In the genomic region with DNA sequence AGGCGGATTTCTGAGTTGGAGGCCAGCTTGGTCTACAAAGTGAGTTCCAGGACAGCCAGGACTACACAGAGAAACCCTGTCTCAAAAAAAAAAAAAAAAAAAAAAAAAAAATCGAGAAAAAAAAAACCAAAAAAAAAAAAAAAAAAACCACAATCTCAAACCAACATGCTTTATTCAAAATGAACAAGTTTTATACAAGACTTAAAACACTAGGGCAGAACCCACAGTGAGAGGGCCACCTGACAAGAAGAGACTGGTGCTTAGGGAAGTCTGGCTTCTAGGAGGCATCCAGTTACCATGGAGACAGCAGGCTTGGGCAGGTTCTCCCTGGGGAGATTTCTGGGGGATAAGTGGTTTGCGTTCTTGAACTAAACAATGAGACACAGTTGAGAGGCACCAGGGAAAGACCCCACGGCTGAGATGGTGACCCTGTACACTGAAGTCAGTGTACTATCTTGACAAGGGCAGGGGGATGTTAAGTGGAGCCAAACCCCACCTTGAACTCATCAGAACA, we compare ENCODE assay signal across 15 mouse cellular contexts. TPM values are rescaled to one million over a fixed set of nuclear protein-coding genes. Genes with fewer than 3 reads are reported as not detected.
DNase-seq lines count a peak whose midpoint lies in the region; ATAC-seq and TF ChIP-seq lines count a peak whose summit lies in the region.
"Had no signal": no experiment of that assay in that cellular context is flagged by ENCODE, and none has a peak within 500 bp of the region (broad histone marks: within the 10 kb centered on the region; RNA-seq: fewer than 3 reads in every experiment).

No protein-coding gene starts in this region.

- H3K4me1 ChIP-seq in hindbrain, embryonic 11.5 days (replicated peaks; ENCODE audit: control insufficient read depth, insufficient read depth, low read length), result no peaks in the 10 kb centered on the region; the same call in 1 of the 2 replicates
- peaks cover 11% of the 10 kb centered on the region for H3K4me1 ChIP-seq in hindbrain, postnatal 0 days (ENCODE audit: insufficient read depth, low read length)
- H3K4me1 ChIP-seq in CH12.LX (ENCODE audit: control insufficient read depth in 1 of 2, insufficient read depth in 2 of 2), result peaks cover 6 to 32% of the 10 kb centered on the region in 2 experiments
- peaks cover 7% of the 10 kb centered on the region for H3K4me1 ChIP-seq in limb, embryonic 11.5 days (ENCODE audit: control insufficient read depth, insufficient read depth, low read length)

- no peaks in the 10 kb centered on the region for H3K9me3 ChIP-seq in hindbrain, embryonic 11.5 days (ENCODE audit: control insufficient read depth, low read length)
- no peaks in the 10 kb centered on the region for H3K9me3 ChIP-seq in hindbrain, postnatal 0 days (ENCODE audit: low read length)
- H3K9me3 ChIP-seq in CH12.LX (replicated peaks; ENCODE audit: low read length), result no peaks in the 10 kb centered on the region
- H3K9me3 ChIP-seq in limb, embryonic 11.5 days (ENCODE audit: control insufficient read depth, low read length), result no peaks in the 10 kb centered on the region
- H3K9me3 ChIP-seq: heart, embryonic 13.5 days had no signal

- H3K4me2 ChIP-seq in hindbrain, embryonic 11.5 days (replicated peaks; ENCODE audit: low read depth, low read length), result no peak overlapping the region
- no peak overlapping the region for H3K4me2 ChIP-seq in hindbrain, postnatal 0 days (ENCODE audit: low read depth, low read length)
- H3K4me2 ChIP-seq in CH12.LX (ENCODE audit: insufficient read depth, low read depth, poor library complexity, severe bottlenecking), result no peak overlapping the region
- H3K4me2 ChIP-seq in limb, embryonic 11.5 days (ENCODE audit: low read depth, severe bottlenecking), result no peak overlapping the region
- H3K4me2 ChIP-seq: heart, embryonic 13.5 days had no signal

- no peak; the same call in 1 of the 2 replicates for TF ChIP-seq EP300 in CH12.LX (IDR thresholded peaks at IDR 0.05; ENCODE audit: low read length)

- DNase-seq in hindbrain, embryonic 11.5 days (ENCODE audit: low spot score), result peak; percentile 62
- DNase-seq in hindbrain, postnatal 0 days (ENCODE audit: low spot score), result no peak
- DNase-seq in CH12.LX (ENCODE audit: extremely low read depth), result peak; percentile 86
- peak; percentile 77 for DNase-seq in brain, embryonic 14.5 days (ENCODE audit: low read depth)
- DNase-seq in limb, embryonic 11.5 days (ENCODE audit: low spot score), result no peak
- DNase-seq in layer of hippocampus, adult 9-11 months, result no peak
- DNase-seq in kidney, adult 9 months, result no peak
- DNase-seq: cerebellum, postnatal 10 days; gastrocnemius, postnatal 10 days; left cerebral cortex, postnatal 4 days; liver, postnatal 0 days had no signal

- H3K79me2 ChIP-seq in CH12.LX (replicated peaks; ENCODE audit: control insufficient read depth, extremely low read depth, insufficient read depth, poor library complexity, severe bottlenecking), result no peaks in the 10 kb centered on the region

- dilution Hi-C loops in CH12.LX (cut with MboI; ENCODE audit: extremely low pct_ligation_motif_present, extremely low pct_unique_long_range_greater_than_20kb, low sequenced_read_pairs), result no loop called here

- H3K36me3 ChIP-seq in hindbrain, embryonic 11.5 days (ENCODE audit: control insufficient read depth, insufficient read depth, low read length), result peaks cover 14% of the 10 kb centered on the region
- peaks cover 37% of the 10 kb centered on the region for H3K36me3 ChIP-seq in hindbrain, postnatal 0 days (ENCODE audit: insufficient read depth, low read length)
- H3K36me3 ChIP-seq in CH12.LX (replicated peaks in 1 of 2; ENCODE audit: control insufficient read depth in 1 of 2, insufficient read depth in 1 of 2, low read length in 1 of 2), result peaks cover 36 to 57% of the 10 kb centered on the region in 2 experiments
- peaks cover 25% of the 10 kb centered on the region; the same call in 1 of the 2 replicates for H3K36me3 ChIP-seq in limb, embryonic 11.5 days (ENCODE audit: control insufficient read depth, insufficient read depth, low read length)

- no peak for TF ChIP-seq RAD21 in CH12.LX (IDR thresholded peaks at IDR 0.05; ENCODE audit: low read depth, low read length)

- 30% methylated on average over 4 of the region's 4 CpGs for WGBS in hindbrain, embryonic 11.5 days
- 35% methylated on average over 3 of the region's 4 CpGs for WGBS in hindbrain, postnatal 0 days
- WGBS in limb, embryonic 11.5 days, result 50% methylated on average over 4 of the region's 4 CpGs

- no peak for TF ChIP-seq POLR2A in CH12.LX (IDR thresholded peaks at IDR 0.05; ENCODE audit: low read depth, low read length)
- TF ChIP-seq POLR2A in brain, embryonic 14.5 days (IDR thresholded peaks at IDR 0.05; ENCODE audit: borderline replicate concordance, extremely low read depth, insufficient read depth, insufficient read length, poor library complexity, severe bottlenecking), result no peak

- no peak overlapping the region for H3K9ac ChIP-seq in hindbrain, embryonic 11.5 days (ENCODE audit: low read depth, low read length)
- no peak overlapping the region for H3K9ac ChIP-seq in hindbrain, postnatal 0 days (replicated peaks; ENCODE audit: low read length)
- no peak overlapping the region for H3K9ac ChIP-seq in CH12.LX (ENCODE audit: insufficient read depth, low read depth)
- no peak overlapping the region for H3K9ac ChIP-seq in limb, embryonic 11.5 days (ENCODE audit: low read length)
- H3K9ac ChIP-seq: heart, embryonic 13.5 days; liver, postnatal 0 days had no signal

- no peak overlapping the region for H3K27ac ChIP-seq in hindbrain, embryonic 11.5 days (ENCODE audit: low read depth, low read length)
- H3K27ac ChIP-seq in hindbrain, postnatal 0 days, result no peak overlapping the region
- peak overlapping the region; percentile 12; the same call in 1 of the 2 replicates for H3K27ac ChIP-seq in CH12.LX (ENCODE audit: insufficient read depth, low read depth)
- peak overlapping the region; percentile 26; the same call in 1 of the 2 replicates for H3K27ac ChIP-seq in limb, embryonic 11.5 days (replicated peaks; ENCODE audit: low read depth, low read length)
- H3K27ac ChIP-seq: heart, embryonic 13.5 days; macrophage had no signal

- TF ChIP-seq CTCF in hindbrain, postnatal 0 days (IDR thresholded peaks at IDR 0.05; ENCODE audit: low read depth), result no peak
- TF ChIP-seq CTCF in CH12.LX (conservative IDR thresholded peaks at IDR 0.05 in 1 of 2, IDR thresholded peaks at IDR 0.05 in 1 of 2; ENCODE audit: low read depth in 2 of 2, low read length in 2 of 2), result no peak
- TF ChIP-seq CTCF in brain, embryonic 14.5 days (IDR thresholded peaks at IDR 0.05; ENCODE audit: borderline replicate concordance, extremely low read depth, insufficient read depth, insufficient read length), result no peak

- no peaks in the 10 kb centered on the region for H3K27me3 ChIP-seq in hindbrain, embryonic 11.5 days (ENCODE audit: control insufficient read depth, insufficient read depth, low read length)
- H3K27me3 ChIP-seq in hindbrain, postnatal 0 days (ENCODE audit: insufficient read depth, low read length), result no peaks in the 10 kb centered on the region
- H3K27me3 ChIP-seq in CH12.LX (replicated peaks), result no peaks in the 10 kb centered on the region
- H3K27me3 ChIP-seq in limb, embryonic 11.5 days (ENCODE audit: control insufficient read depth, insufficient read depth, low read length), result no peaks in the 10 kb centered on the region
- H3K27me3 ChIP-seq: heart, embryonic 13.5 days; Patski had no signal

- ATAC-seq in hindbrain, embryonic 11.5 days (ENCODE audit: low FRiP score), result no peak
- no peak for ATAC-seq in hindbrain, postnatal 0 days
- no peak for ATAC-seq in limb, embryonic 11.5 days (ENCODE audit: insufficient number of reproducible peaks, low FRiP score, low TSS enrichment, low read depth)
- ATAC-seq: liver, postnatal 0 days; Patski had no signal

- in situ Hi-C loops in CH12.LX (cut with MboI; ENCODE audit: low pct_ligation_motif_present, low pct_unique_long_range_greater_than_20kb, low sequenced_read_pairs), result no loop called here

- no peak overlapping the region for H3K4me3 ChIP-seq in hindbrain, embryonic 11.5 days (ENCODE audit: low read depth, low read length)
- no peak overlapping the region for H3K4me3 ChIP-seq in hindbrain, postnatal 0 days (ENCODE audit: low read length)
- H3K4me3 ChIP-seq in CH12.LX (replicated peaks in 1 of 3; ENCODE audit: low read depth in 2 of 3, low read length in 2 of 3, poor library complexity in 1 of 3), result no peak overlapping the region
- no peak overlapping the region for H3K4me3 ChIP-seq in limb, embryonic 11.5 days (ENCODE audit: low read depth, low read length)
- H3K4me3 ChIP-seq: heart, embryonic 13.5 days; myocyte had no signal

RNA-seq across cellular contexts. Expression of a gene that starts 4.4 kb away (rescaled TPM):
- polyA plus RNA-seq in hindbrain, embryonic 11.5 days (2014; fragmentation: Nextera tagmentation; extraction: Ambion mirVana), result 57.9 and 61.8 TPM in 2 replicates
- 36.6 and 38.3 TPM in 2 replicates for total RNA-seq in hindbrain, postnatal 0 days (2014; rRNA removed)
- polyA plus RNA-seq in hindbrain, postnatal 0 days (2015; fragmentation: Nextera tagmentation; extraction: Ambion mirVana), result 41.9 and 50.2 TPM in 2 replicates
- total RNA-seq in CH12.LX (2012; rRNA removed), result not detected in 2 replicates
- total RNA-seq in CH12.LX (2014; rRNA removed), result not detected in 2 replicates
- not detected in 2 replicates for polyA plus RNA-seq in CH12.LX (2012; ENCODE audit: insufficient read length, low read depth)
- polyA plus RNA-seq in brain, embryonic 14.5 days (2012; rRNA removed), result 14.2 and 30.5 TPM in 2 replicates
- polyA plus RNA-seq in limb, embryonic 11.5 days (2014; fragmentation: Nextera tagmentation; extraction: Ambion mirVana), result 12.4 and 14.2 TPM in 2 replicates
- polyA plus RNA-seq: macrophage had no signal

RNA-seq across cellular contexts. Expression of a gene that starts 10.8 kb away (rescaled TPM):
- polyA plus RNA-seq in hindbrain, embryonic 11.5 days (2014; fragmentation: Nextera tagmentation; extraction: Ambion mirVana), result 61.6 and 70.6 TPM in 2 replicates
- 30.1 and 43.2 TPM in 2 replicates for total RNA-seq in hindbrain, postnatal 0 days (2014; rRNA removed)
- 50.8 and 54.4 TPM in 2 replicates for polyA plus RNA-seq in hindbrain, postnatal 0 days (2015; fragmentation: Nextera tagmentation; extraction: Ambion mirVana)
- total RNA-seq in CH12.LX (2012; rRNA removed), result 60.1 and 63.7 TPM in 2 replicates
- 64.9 and 82.2 TPM in 2 replicates for total RNA-seq in CH12.LX (2014; rRNA removed)
- 30.6 and 44.5 TPM in 2 replicates for polyA plus RNA-seq in CH12.LX (2012; ENCODE audit: insufficient read length, low read depth)
- polyA plus RNA-seq in brain, embryonic 14.5 days (2012; rRNA removed), result 44.6 and 67.6 TPM in 2 replicates
- 61.3 and 68.0 TPM in 2 replicates for polyA plus RNA-seq in limb, embryonic 11.5 days (2014; fragmentation: Nextera tagmentation; extraction: Ambion mirVana)

RNA-seq across cellular contexts. Expression of a gene that starts 11.0 kb away (rescaled TPM):
- 88.8 and 91.3 TPM in 2 replicates for polyA plus RNA-seq in hindbrain, embryonic 11.5 days (2014; fragmentation: Nextera tagmentation; extraction: Ambion mirVana)
- total RNA-seq in hindbrain, postnatal 0 days (2014; rRNA removed), result 31.9 and 37.5 TPM in 2 replicates
- polyA plus RNA-seq in hindbrain, postnatal 0 days (2015; fragmentation: Nextera tagmentation; extraction: Ambion mirVana), result 48.1 and 48.6 TPM in 2 replicates
- total RNA-seq in CH12.LX (2012; rRNA removed), result 106 and 110 TPM in 2 replicates
- total RNA-seq in CH12.LX (2014; rRNA removed), result 104 and 116 TPM in 2 replicates
- polyA plus RNA-seq in CH12.LX (2012; ENCODE audit: insufficient read length, low read depth), result 109 and 133 TPM in 2 replicates
- 34.9 and 44.1 TPM in 2 replicates for polyA plus RNA-seq in brain, embryonic 14.5 days (2012; rRNA removed)
- polyA plus RNA-seq in limb, embryonic 11.5 days (2014; fragmentation: Nextera tagmentation; extraction: Ambion mirVana), result 81.4 and 81.8 TPM in 2 replicates

RNA-seq across cellular contexts. Expression of a gene that starts 20.0 kb away (rescaled TPM):
- polyA plus RNA-seq in hindbrain, embryonic 11.5 days (2014; fragmentation: Nextera tagmentation; extraction: Ambion mirVana), result 37.0 and 38.6 TPM in 2 replicates
- 38.7 and 45.6 TPM in 2 replicates for total RNA-seq in hindbrain, postnatal 0 days (2014; rRNA removed)
- 56.8 and 62.8 TPM in 2 replicates for polyA plus RNA-seq in hindbrain, postnatal 0 days (2015; fragmentation: Nextera tagmentation; extraction: Ambion mirVana)
- total RNA-seq in CH12.LX (2012; rRNA removed), result 13.2 and 16.0 TPM in 2 replicates
- 3.7 and 4.1 TPM in 2 replicates for total RNA-seq in CH12.LX (2014; rRNA removed)
- polyA plus RNA-seq in CH12.LX (2012; ENCODE audit: insufficient read length, low read depth), result 15.4 and 17.7 TPM in 2 replicates
- 36.4 and 40.6 TPM in 2 replicates for polyA plus RNA-seq in brain, embryonic 14.5 days (2012; rRNA removed)
- 28.0 and 31.5 TPM in 2 replicates for polyA plus RNA-seq in limb, embryonic 11.5 days (2014; fragmentation: Nextera tagmentation; extraction: Ambion mirVana)

RNA-seq across cellular contexts. Expression of a gene that starts 20.7 kb away (rescaled TPM):
- polyA plus RNA-seq in hindbrain, embryonic 11.5 days (2014; fragmentation: Nextera tagmentation; extraction: Ambion mirVana), result 935 and 944 TPM in 2 replicates
- 228 and 253 TPM in 2 replicates for total RNA-seq in hindbrain, postnatal 0 days (2014; rRNA removed)
- polyA plus RNA-seq in hindbrain, postnatal 0 days (2015; fragmentation: Nextera tagmentation; extraction: Ambion mirVana), result 454 and 491 TPM in 2 replicates
- total RNA-seq in CH12.LX (2012; rRNA removed) (298 and 478 TPM in 2 replicates), CH12.LX (2014; rRNA removed) (443 and 471 TPM in 2 replicates)
- 1,116 and 1,224 TPM in 2 replicates for polyA plus RNA-seq in CH12.LX (2012; ENCODE audit: insufficient read length, low read depth)
- 599 and 784 TPM in 2 replicates for polyA plus RNA-seq in brain, embryonic 14.5 days (2012; rRNA removed)
- 1,044 and 1,058 TPM in 2 replicates for polyA plus RNA-seq in limb, embryonic 11.5 days (2014; fragmentation: Nextera tagmentation; extraction: Ambion mirVana)

Comparison
In these comparisons a context has a peak if more than half of its experiments do, and no peak if none do; other contexts are left out.
1. DNase-seq: peak in hindbrain, embryonic 11.5 days (single experiment), CH12.LX (single experiment) and brain, embryonic 14.5 days (single experiment); none in hindbrain, postnatal 0 days (single experiment), limb, embryonic 11.5 days (single experiment), layer of hippocampus, adult 9-11 months (single experiment) and kidney, adult 9 months (single experiment).
2. H3K27ac ChIP-seq: peak in CH12.LX (single experiment) and limb, embryonic 11.5 days (single experiment); none in hindbrain, embryonic 11.5 days (single experiment) and hindbrain, postnatal 0 days (single experiment).
3. RNA of a gene that starts 4.4 kb away (polyA plus RNA-seq): 57.9 to 61.8 TPM in hindbrain, embryonic 11.5 days, 41.9 to 50.2 TPM in hindbrain, postnatal 0 days, 14.2 to 30.5 TPM in brain, embryonic 14.5 days and 12.4 to 14.2 TPM in limb, embryonic 11.5 days; not detected in CH12.LX; every median in the first group is over 10 times any median in the second.